Mouse (Mus musculus): ENCODE results near the gene Nr6a1. TPM values are rescaled to one million over a fixed set of nuclear protein-coding genes. Genes with fewer than 3 reads are reported as not detected.
A peak's percentile ranks its signal among the peaks of the same experiment; 100 is the strongest.

The Nr6a1 gene
- polyA plus RNA-seq, 1 experiment from 2014 or later, result 1.9 TPM

DNA sequence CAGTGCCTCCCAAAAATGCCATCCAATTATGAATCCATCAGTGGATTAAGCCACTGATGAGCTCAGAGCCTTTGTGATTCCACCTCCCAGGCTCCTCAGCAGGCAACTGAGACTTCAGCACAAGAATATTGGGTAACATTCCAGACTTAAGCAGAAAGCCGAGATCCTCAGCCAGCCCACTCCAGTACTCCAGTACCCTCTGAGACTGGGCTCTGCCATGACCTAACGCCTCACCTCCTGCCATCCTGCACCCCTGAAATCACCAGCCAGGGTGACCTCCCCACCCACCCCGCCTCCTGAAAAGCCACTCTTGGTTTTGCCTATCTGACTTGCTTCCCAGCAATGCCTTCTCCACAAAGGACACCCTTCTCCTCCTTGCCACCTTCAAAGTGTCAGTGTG is 9.9 kb upstream of the Nr6a1 start:
- H3K4me3 ChIP-seq (ENCODE audit: low read depth, low read length), result no peak overlapping the region
- H3K9me3 ChIP-seq (ENCODE audit: low read depth, low read length), result no peaks in the 10 kb centered on the region
- H3K4me1 ChIP-seq (ENCODE audit: insufficient read depth), result no peaks in the 10 kb centered on the region; the same call in 1 of the 2 replicates
- DNase-seq, result no peak
- H3K27ac ChIP-seq (ENCODE audit: low read depth), result no peak overlapping the region
- no peak overlapping the region for H3K9ac ChIP-seq
- no peaks in the 10 kb centered on the region for H3K36me3 ChIP-seq (ENCODE audit: insufficient read depth)
- no peak for ATAC-seq (ENCODE audit: insufficient read depth)
- WGBS, result 73% methylated on average over 3 of the region's 3 CpGs
- TF ChIP-seq CTCF (IDR thresholded peaks at IDR 0.05; ENCODE audit: low read depth), result no peak
- H3K27me3 ChIP-seq (ENCODE audit: insufficient read depth, low read length), result no peaks in the 10 kb centered on the region
- no peak overlapping the region for H3K4me2 ChIP-seq

DNA sequence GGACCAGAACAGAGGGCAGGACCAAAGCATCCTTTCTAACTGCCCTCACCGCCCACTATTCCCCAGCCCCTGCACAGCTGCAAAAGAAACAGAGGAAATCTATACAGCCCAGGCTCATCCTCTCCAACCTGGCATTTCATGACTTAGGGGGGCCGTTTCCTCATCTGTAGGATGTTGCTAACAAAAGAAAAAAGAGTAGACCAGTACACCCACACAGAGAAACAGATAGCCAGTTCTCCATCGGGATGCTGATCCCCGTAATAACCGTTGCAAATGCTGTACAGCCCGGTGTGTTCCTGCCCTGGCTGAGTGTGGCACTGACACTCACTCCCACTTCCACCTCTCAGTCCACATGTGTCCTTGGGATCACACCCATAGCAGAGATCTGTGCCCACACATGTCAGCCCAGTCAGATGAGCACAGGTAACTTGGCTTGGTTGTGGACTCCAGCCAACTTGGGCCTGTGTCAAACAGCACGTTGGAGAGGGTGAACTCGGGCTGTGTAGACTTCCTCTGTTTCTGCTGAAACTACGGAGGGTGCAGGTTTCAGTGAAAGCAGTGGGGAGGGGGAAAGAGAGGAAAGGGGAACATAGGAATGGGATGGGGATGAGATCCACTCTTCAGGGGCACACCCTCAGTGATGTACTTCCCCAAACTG is 9.4 kb upstream of the Nr6a1 start:
- H3K27ac ChIP-seq (ENCODE audit: low read depth), result no peak overlapping the region
- H3K9ac ChIP-seq, result no peak overlapping the region
- no peaks in the 10 kb centered on the region for H3K36me3 ChIP-seq (ENCODE audit: insufficient read depth)
- H3K27me3 ChIP-seq (ENCODE audit: insufficient read depth, low read length), result no peaks in the 10 kb centered on the region
- no peak overlapping the region for H3K4me2 ChIP-seq
- H3K4me1 ChIP-seq (ENCODE audit: insufficient read depth), result no peaks in the 10 kb centered on the region; the same call in 1 of the 2 replicates
- no peak overlapping the region for H3K4me3 ChIP-seq (ENCODE audit: low read depth, low read length)
- DNase-seq (no peak), ATAC-seq (ENCODE audit: insufficient read depth) (no peak)
- WGBS, result 67% methylated on average over 9 of the region's 9 CpGs
- no peak for TF ChIP-seq CTCF (IDR thresholded peaks at IDR 0.05; ENCODE audit: low read depth)
- no peaks in the 10 kb centered on the region for H3K9me3 ChIP-seq (ENCODE audit: low read depth, low read length)

DNA sequence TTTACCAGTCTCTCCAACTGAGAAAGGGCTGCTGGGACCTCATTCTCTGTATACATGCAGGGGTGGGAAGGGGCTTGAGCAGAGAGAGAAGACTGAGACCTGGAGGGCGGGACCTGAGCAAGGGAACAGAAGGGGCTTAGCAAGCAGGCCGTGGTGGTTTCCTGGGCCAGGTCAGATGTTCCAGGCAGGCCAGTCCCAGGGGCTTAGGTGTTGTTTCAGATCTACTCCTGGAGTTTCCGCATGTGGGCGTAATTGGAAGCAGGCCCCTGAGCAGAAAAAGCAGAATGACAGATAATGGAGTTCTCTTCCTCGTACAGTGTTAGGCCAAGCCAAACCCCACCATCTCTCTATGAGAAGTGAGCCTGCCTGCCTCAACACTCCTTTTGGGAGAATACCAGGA is 7.4 kb upstream of the Nr6a1 start:
- 46% methylated on average over 5 of the region's 5 CpGs for WGBS
- Histone ChIP-seq H3K4me1 (ENCODE audit: insufficient read depth) (no peaks in the 10 kb centered on the region; the same call in 1 of the 2 replicates), H3K27me3 (ENCODE audit: insufficient read depth, low read length) (no peaks in the 10 kb centered on the region), H3K4me3 (ENCODE audit: low read depth, low read length) (no peak overlapping the region), H3K9me3 (ENCODE audit: low read depth, low read length) (no peaks in the 10 kb centered on the region), H3K4me2 (no peak overlapping the region), H3K36me3 (ENCODE audit: insufficient read depth) (no peaks in the 10 kb centered on the region), H3K9ac (no peak overlapping the region), H3K27ac (ENCODE audit: low read depth) (no peak overlapping the region)
- DNase-seq (no peak), ATAC-seq (ENCODE audit: insufficient read depth) (no peak)
- no peak for TF ChIP-seq CTCF (IDR thresholded peaks at IDR 0.05; ENCODE audit: low read depth)

- peak; percentile 27; the same call in 1 of the 2 replicates for ATAC-seq (ENCODE audit: insufficient read depth)
- Histone ChIP-seq H3K4me1 (ENCODE audit: insufficient read depth) (no peaks in the 10 kb centered on the region; the same call in 1 of the 2 replicates), H3K27me3 (ENCODE audit: insufficient read depth, low read length) (no peaks in the 10 kb centered on the region), H3K9me3 (ENCODE audit: low read depth, low read length) (no peaks in the 10 kb centered on the region), H3K4me2 (no peak overlapping the region), H3K27ac (ENCODE audit: low read depth) (no peak overlapping the region), H3K4me3 (ENCODE audit: low read depth, low read length) (no peak overlapping the region), H3K9ac (no peak overlapping the region), H3K36me3 (ENCODE audit: insufficient read depth) (no peaks in the 10 kb centered on the region)
- WGBS, result 22% methylated on average over 2 of the region's 2 CpGs
- TF ChIP-seq CTCF (IDR thresholded peaks at IDR 0.05; ENCODE audit: low read depth), result no peak
- peak; percentile 20 for DNase-seq
Measured at GRCm38 (mm10) chr2:38933931-38934330, 6.4 kb upstream of the Nr6a1 start.

DNA sequence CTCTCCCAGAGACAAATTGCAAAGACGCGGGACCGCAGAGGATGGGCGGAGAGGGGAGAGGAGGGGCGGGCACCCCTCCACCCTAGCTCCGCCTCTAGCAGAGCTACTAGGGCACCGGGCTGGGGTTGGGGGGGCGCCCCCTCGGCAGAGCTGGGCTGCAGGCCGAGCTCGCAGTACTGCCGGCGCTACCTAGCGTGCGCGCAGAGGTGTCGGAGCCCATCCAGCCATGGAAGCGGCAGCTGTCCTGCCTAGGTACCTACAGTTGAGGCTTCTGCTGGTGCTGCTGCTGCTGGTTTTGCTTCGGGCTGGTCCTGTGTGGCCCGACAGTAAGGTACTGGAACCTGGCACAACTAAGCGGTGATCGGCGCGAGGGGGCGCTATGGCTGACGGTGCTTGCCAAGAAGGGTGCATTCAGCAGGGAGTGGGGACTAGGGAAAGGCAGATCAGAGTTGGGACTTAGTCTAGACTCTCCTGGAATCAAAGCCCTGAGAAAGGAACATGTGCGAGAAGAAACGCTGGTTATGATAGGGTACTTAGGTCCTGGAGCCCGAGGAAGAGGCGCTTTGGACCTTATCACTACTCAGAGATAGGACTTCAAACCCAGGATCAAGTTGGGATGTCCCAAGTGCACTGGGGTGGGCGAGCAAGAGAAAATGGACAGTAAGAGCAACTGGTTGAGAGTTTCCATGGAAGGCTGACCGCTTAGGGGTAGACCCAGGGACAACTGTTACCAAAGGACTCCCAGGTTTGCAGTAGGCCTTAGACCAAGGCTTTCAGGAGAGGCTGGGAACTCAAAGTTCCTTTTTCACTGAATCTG is 4.6 kb upstream of the Nr6a1 start, which contains the start of gene Olfml2a:
Gene Olfml2a (plus strand): TSS at position 128 of the 817 bp plus-strand sequence.
- H3K9ac ChIP-seq, result peak within 1 kb of the TSS; percentile 46
- H3K27ac ChIP-seq (ENCODE audit: low read depth), result peak within 1 kb of the TSS; percentile 7; the same call in 1 of the 2 replicates
- 8% methylated on average over 31 of the region's 32 CpGs for WGBS
- H3K9me3 ChIP-seq (ENCODE audit: low read depth, low read length), result no peaks in the 10 kb centered on the region
- H3K4me2 ChIP-seq, result peak within 1 kb of the TSS; percentile 76
- H3K36me3 ChIP-seq (ENCODE audit: insufficient read depth), result no peaks in the 10 kb centered on the region
- peak; percentile 63 for TF ChIP-seq CTCF (IDR thresholded peaks at IDR 0.05; ENCODE audit: low read depth)
- no peaks in the 10 kb centered on the region for H3K27me3 ChIP-seq (ENCODE audit: insufficient read depth, low read length)
- DNase-seq (peak; percentile 70), ATAC-seq (ENCODE audit: insufficient read depth) (peak; percentile 67)
- peak within 1 kb of the TSS; percentile 36 for H3K4me3 ChIP-seq (ENCODE audit: low read depth, low read length)
- H3K4me1 ChIP-seq (ENCODE audit: insufficient read depth), result no peaks in the 10 kb centered on the region; the same call in 1 of the 2 replicates

GRCm38 (mm10) chr2:38930269-38930668 is 2.8 kb upstream of the Nr6a1 start:
- H3K27ac ChIP-seq (ENCODE audit: low read depth), result no peak overlapping the region
- no peak overlapping the region for H3K9ac ChIP-seq
- no peak overlapping the region for H3K4me3 ChIP-seq (ENCODE audit: low read depth, low read length)
- no peak for TF ChIP-seq CTCF (IDR thresholded peaks at IDR 0.05; ENCODE audit: low read depth)
- ATAC-seq (ENCODE audit: insufficient read depth) (no peak), DNase-seq (no peak)
- H3K9me3 ChIP-seq (ENCODE audit: low read depth, low read length), result no peaks in the 10 kb centered on the region
- H3K36me3 ChIP-seq (ENCODE audit: insufficient read depth), result no peaks in the 10 kb centered on the region
- no peaks in the 10 kb centered on the region; the same call in 1 of the 2 replicates for H3K4me1 ChIP-seq (ENCODE audit: insufficient read depth)
- H3K27me3 ChIP-seq (ENCODE audit: insufficient read depth, low read length), result 0 out of 2 replicates have a peak, but pooled peaks cover 2% of the 10 kb centered on the region
- H3K4me2 ChIP-seq, result no peak overlapping the region
- 57% methylated on average over 2 of the region's 2 CpGs for WGBS
